Mouse (Mus musculus): ENCODE measurements around the gene Slc44a5. TPM values are rescaled to one million over a fixed set of nuclear protein-coding genes. Genes with fewer than 3 reads are reported as not detected.

Slc44a5 gene
- polyA plus RNA-seq, 1 experiment: not detected

DNA sequence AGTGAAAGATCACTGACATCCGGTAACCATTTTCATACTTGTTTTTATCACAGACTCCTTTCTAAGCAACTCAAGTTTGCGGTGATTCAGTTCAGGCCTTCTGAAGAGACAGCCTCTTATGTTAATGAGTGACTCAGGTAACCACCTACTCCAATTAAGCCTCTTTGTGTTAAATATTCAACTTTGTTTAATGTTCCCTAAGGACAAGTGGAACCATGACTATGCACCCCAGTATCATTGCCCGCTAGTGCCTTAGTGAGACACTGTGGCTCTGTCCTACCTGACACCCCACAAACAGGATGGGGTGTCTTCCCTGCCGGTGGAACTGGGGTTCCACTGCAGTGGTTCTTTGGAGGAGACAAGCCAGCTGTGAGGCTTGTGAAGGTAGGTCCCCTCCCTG, 73.6 kb downstream of the Slc44a5 start:
- no peak for TF ChIP-seq GATA1 (IDR thresholded peaks at IDR 0.05; ENCODE audit: low read length)

DNA sequence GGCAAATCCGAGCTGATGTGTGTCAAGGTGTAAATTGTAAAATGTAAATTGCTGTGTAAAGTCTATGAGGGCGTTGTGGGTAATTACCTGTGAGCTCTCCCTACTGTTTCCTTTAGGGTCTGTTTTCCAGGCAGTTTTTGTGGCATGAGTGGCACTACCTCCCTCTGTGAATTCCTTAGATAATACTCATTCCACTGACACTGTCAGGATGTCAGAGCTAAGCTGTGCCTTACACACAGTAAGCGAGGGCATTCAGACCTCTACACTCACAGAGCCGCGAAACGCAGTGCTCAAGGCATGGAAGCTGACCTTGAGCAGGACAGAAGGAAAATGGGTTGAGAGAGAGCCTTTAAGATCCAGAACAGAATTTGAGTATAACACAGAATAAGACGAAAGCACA, 80.1 kb downstream of the Slc44a5 start:
- no peak for TF ChIP-seq GATA1 (IDR thresholded peaks at IDR 0.05; ENCODE audit: low read length)

DNA sequence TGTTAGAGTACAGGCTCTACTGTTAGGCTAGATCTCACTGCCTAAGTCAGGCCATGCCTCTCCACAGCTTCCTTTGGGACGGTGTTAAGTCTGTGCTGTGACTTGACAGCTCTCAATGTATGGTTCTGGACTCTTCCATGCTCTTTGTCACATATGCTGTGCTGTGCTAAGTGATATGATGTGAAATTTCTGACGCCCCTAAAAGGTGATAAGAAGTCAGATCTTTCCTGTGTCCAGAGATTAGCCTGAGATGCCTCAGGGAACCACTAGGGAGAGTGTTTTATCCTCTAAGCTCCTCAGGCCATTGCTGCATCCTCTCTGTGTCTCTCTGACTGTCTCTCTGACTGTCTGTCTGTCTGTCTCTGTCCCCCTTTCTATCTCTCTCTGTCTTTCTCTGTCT, 84.2 kb downstream of the Slc44a5 start:
- TF ChIP-seq GATA1 (IDR thresholded peaks at IDR 0.05; ENCODE audit: low read length): no peak

GRCm38 (mm10) chr3:154058200-154058599, 85.0 kb downstream of the Slc44a5 start:
- no peak for TF ChIP-seq GATA1 (IDR thresholded peaks at IDR 0.05; ENCODE audit: low read length)

DNA sequence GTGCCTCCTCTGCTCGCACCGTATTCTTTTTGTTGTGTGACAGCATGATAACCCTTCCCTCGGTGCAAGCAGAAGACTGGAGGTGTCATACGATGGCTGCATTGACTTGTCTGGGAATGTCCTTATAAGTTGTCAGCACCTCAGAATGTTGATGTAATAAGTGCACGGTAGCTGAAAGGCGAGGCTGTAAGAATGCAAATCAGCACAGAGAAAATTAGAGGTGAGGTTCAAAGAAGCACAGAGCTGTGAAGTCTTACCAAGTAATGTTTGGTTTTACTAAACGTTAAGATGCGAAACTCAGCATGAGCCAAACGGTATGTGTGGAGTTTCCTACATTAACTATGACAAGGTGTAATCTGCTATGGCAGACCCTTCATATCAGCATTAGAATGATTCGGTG, 102.5 kb downstream of the Slc44a5 start:
- TF ChIP-seq GATA1 (IDR thresholded peaks at IDR 0.05; ENCODE audit: low read length): no peak

DNA sequence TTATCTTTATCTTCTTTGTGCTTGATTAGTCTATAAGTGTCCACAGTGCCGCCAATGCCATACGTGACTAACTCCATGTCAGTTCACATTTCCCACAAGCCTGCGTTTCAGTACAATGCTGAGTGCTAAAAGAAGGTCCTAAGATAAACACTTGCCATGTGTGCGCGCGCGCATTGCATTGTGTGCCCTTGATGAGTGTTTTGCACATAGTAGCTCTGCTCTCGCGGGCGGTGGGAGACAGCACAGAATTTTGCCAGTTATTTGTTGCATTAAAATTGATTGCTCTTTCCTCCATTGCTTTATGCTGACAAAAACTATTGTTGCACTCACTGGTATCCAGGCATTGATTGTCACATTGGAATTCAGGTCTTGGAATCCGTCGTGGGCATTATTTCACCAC, 108.5 kb downstream of the Slc44a5 start:
- TF ChIP-seq GATA1 (IDR thresholded peaks at IDR 0.05; ENCODE audit: low read length): no peak

- no peak for TF ChIP-seq GATA1 (IDR thresholded peaks at IDR 0.05; ENCODE audit: low read length)
Measured at GRCm38 (mm10) chr3:154082241-154082640, 109.0 kb downstream of the Slc44a5 start.

- no peak for TF ChIP-seq GATA1 (IDR thresholded peaks at IDR 0.05; ENCODE audit: low read length)
Measured at GRCm38 (mm10) chr3:154082961-154083360, 109.7 kb downstream of the Slc44a5 start.

DNA sequence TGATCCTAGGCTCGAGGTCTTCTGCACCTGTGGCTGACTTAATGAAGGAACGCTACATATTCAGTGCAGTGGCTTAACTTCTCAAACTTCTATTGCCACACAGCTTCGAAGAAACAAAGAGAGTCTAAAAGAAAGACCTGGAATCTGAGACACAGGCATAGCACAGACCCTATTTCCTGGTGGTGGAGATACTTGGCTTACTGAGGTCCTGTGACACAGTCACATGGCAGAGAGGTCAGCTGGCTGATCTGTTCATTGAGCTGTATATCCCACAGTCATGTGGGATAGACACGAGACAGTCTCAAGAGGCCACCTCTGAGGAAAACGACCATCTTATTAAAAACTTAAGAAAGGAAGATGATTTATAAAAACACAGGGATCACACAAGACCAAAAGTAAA, 116.8 kb downstream of the Slc44a5 start:
- TF ChIP-seq GATA1 (IDR thresholded peaks at IDR 0.05; ENCODE audit: low read length): no peak

DNA sequence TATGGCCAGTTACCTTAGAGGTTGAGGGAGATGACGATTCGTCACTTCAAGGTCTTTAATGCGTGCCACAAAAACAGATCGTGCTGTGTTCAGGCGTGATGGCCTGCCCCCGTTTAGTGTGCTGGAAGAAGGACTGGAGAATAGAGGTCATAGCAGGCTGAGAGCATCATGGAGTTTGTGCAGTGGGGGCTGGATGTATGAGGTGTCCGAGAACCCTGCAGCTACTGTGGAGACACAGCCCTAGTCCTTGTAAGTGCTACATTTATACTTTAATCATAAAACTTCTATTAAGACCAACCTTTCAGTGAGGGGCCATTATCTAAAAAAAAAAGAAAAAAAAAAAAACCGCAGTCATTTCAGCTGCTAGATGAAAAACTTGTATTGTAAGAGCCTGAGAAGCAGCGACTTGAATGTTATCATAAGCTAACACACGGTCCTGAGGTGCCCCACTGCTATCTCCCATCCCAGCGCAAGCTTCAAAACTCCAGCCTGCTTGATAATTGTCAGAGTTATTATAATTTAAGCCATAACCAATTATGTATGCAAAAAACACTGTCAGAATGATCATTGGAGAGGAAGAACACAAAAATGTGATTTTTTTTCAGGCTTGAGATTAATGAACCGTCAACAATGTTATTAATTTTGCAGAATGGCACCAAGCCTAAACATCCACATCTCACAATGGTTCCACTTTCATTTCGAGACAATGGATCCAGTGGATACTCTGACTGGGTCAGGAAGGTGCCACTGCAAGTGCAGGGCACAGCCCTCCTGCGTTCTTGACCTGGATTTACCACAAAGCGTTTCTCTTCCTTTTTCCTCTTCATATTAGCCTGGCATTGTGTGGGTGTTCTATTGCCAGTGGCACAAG, 118.5 kb downstream of the Slc44a5 start:
- no peak for TF ChIP-seq GATA1 (IDR thresholded peaks at IDR 0.05; ENCODE audit: low read length)

DNA sequence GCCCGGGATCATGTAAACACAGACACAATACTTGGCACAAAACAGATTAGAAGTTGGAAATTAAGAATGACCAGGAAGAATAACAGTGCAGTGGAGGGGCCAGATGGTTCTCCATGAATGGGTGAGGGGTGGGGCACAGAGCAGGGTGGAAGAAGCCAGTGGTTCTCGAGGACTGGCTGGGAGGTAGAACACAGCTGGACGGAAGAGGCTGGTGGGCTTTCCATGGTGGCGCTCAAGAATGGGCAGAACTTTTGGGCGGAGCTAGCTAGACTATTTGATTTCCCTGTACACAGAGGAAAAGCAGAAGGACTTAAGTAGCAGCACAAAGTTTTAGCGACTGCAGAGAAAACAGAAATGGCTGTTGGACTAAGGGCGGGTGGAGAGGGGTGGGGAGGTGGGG, 119.2 kb downstream of the Slc44a5 start:
- TF ChIP-seq GATA1 (IDR thresholded peaks at IDR 0.05; ENCODE audit: low read length): no peak

- no peak for TF ChIP-seq GATA1 (IDR thresholded peaks at IDR 0.05; ENCODE audit: low read length)
Measured at GRCm38 (mm10) chr3:154093745-154094322, 120.6 kb downstream of the Slc44a5 start.

- TF ChIP-seq GATA1 (IDR thresholded peaks at IDR 0.05; ENCODE audit: low read length): no peak
Measured at GRCm38 (mm10) chr3:154101671-154102070, 128.4 kb downstream of the Slc44a5 start.

DNA sequence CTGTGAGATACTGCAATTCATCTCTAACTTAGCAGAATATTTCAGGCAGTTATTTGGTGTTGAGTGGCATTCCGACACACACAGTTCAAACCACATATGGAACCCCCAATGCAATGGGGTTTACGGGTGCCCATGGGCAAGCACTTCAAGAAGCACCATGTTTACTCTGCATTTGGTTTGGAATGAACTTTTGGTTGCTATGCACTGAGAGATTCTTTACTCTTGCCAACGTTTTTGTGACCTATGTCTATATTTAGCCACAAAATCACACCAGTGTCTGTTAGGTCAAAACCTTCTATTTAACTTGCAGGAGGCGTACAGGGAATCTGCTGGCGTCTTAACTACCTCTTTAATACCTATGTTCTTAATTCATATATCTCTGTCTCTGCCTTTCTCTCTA, 137.3 kb downstream of the Slc44a5 start:
- no peak for TF ChIP-seq GATA1 (IDR thresholded peaks at IDR 0.05; ENCODE audit: low read length)

GRCm38 (mm10) chr3:154111221-154111620, 138.0 kb downstream of the Slc44a5 start:
- no peak for TF ChIP-seq GATA1 (IDR thresholded peaks at IDR 0.05; ENCODE audit: low read length)

DNA sequence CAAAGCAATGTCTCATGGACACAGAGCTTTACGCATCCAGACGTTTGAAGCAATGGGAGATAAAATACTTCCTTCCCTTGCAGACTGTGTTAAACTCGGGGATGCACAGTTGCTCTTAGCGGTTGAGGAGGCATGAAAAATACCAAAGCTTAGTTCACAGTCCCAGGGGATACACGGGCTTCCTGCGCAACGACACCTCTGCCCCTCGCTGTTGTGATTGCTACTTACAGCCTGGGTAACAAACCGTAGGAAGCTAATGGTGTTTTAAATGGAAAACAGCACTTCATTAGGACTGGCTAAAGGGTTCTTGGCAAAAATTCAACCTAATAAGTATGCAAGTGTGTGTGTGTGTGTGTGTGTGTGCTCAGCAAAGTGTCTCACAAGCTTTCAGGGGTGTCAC, 141.8 kb downstream of the Slc44a5 start:
- TF ChIP-seq GATA1 (IDR thresholded peaks at IDR 0.05; ENCODE audit: low read length): no peak

DNA sequence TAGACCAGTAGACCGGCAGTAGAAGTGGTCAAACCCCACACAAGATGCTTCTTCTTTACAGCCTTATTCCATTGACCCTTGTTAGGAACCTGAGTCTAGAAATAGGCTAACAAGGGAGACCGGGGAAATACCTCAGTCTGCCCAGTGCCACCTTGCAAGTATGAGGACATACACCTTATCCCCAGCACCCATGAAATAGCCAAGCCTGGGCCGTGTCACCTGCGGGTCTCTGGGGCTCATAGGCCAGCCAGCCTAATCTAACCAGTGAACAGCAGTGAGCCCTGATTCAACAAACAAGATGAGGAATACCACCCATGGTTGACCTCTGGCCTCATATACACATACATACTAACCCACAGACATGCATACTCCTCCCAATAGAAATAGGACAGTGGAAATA, 142.2 kb downstream of the Slc44a5 start:
- no peak for TF ChIP-seq GATA1 (IDR thresholded peaks at IDR 0.05; ENCODE audit: low read length)

Data from G1E-ER4 (cell line).